Mouse (Mus musculus): Measurements from ENCODE around the gene Ivl. TPM values are rescaled to one million over a fixed set of nuclear protein-coding genes. Genes with fewer than 3 reads are reported as not detected.

The Ivl gene
- not detected for polyA plus RNA-seq (2012; fragmentation: generic; extraction: Trizol)

GRCm38 (mm10) chr3:92573449-92574041, at the start of gene Ivl:
Ivl (minus strand) TSS chr3:92573735.
- H3K79me2 ChIP-seq (ENCODE audit: control insufficient read depth, insufficient read depth) = no peaks in the 10 kb centered on the region
- no peak within 1 kb of the TSS for H3K4me2 ChIP-seq (ENCODE audit: low read depth)
- TF ChIP-seq SRF (IDR thresholded peaks at IDR 0.05; ENCODE audit: control insufficient read depth, insufficient read length, low read depth) = no peak
- no peak for TF ChIP-seq POLR2A (IDR thresholded peaks at IDR 0.05; ENCODE audit: insufficient read length, low read depth)
- H3K4me3 ChIP-seq = no peak within 1 kb of the TSS
- no peaks in the 10 kb centered on the region for H3K27me3 ChIP-seq (ENCODE audit: control insufficient read depth, insufficient read depth, insufficient read length)
- no peaks in the 10 kb centered on the region for H3K36me3 ChIP-seq (ENCODE audit: control insufficient read depth, insufficient read depth)
- no peak within 1 kb of the TSS for H3ac ChIP-seq (ENCODE audit: control insufficient read depth, insufficient read length)

GRCm38 (mm10) chr3:92621560-92621959, 48.0 kb upstream of the Ivl start, which contains the start of gene Lce6a:
Lce6a (minus strand) TSS chr3:92621660.
- TF ChIP-seq TCF3 (IDR thresholded peaks at IDR 0.05; ENCODE audit: insufficient read length, low read depth) (no peak), REST (IDR thresholded peaks at IDR 0.05; ENCODE audit: insufficient read depth, insufficient read length) (no peak), MAX (IDR thresholded peaks at IDR 0.05; ENCODE audit: low read depth) (no peak), POLR2A (IDR thresholded peaks at IDR 0.05; ENCODE audit: insufficient read length, low read depth) (no peak), MYOG (IDR thresholded peaks at IDR 0.05; ENCODE audit: control insufficient read depth in 1 of 3, insufficient read depth in 1 of 3, insufficient read length in 2 of 3, low read depth in 2 of 3) (no peak)
- no peak within 1 kb of the TSS for H3ac ChIP-seq (ENCODE audit: control insufficient read depth, insufficient read length)
- no peaks in the 10 kb centered on the region for H3K36me3 ChIP-seq (ENCODE audit: control insufficient read depth, insufficient read depth)
- no peak within 1 kb of the TSS for H3K4me3 ChIP-seq
- no peaks in the 10 kb centered on the region for H3K79me2 ChIP-seq (ENCODE audit: control insufficient read depth, insufficient read depth)
- H3K4me2 ChIP-seq (ENCODE audit: low read depth) = no peak within 1 kb of the TSS
- no peaks in the 10 kb centered on the region for H3K27me3 ChIP-seq (ENCODE audit: control insufficient read depth, insufficient read depth, insufficient read length)

- no peak overlapping the region for H3ac ChIP-seq (ENCODE audit: control insufficient read depth, insufficient read length)
- H3K27me3 ChIP-seq (ENCODE audit: control insufficient read depth, insufficient read depth, insufficient read length) = no peaks in the 10 kb centered on the region
- no peak for TF ChIP-seq TCF12 (IDR thresholded peaks at IDR 0.05; ENCODE audit: insufficient read depth, poor library complexity, severe bottlenecking)
- TF ChIP-seq SRF (IDR thresholded peaks at IDR 0.05; ENCODE audit: control insufficient read depth, insufficient read length, low read depth) = no peak
- TF ChIP-seq TCF3 (IDR thresholded peaks at IDR 0.05; ENCODE audit: insufficient read length, low read depth) = no peak
- TF ChIP-seq MAX (IDR thresholded peaks at IDR 0.05; ENCODE audit: low read depth) = no peak
- TF ChIP-seq POLR2A (IDR thresholded peaks at IDR 0.05; ENCODE audit: insufficient read length, low read depth) = no peak
- TF ChIP-seq USF1 (IDR thresholded peaks at IDR 0.05; ENCODE audit: low read depth) = no peak
- no peak for TF ChIP-seq E2F4 (IDR thresholded peaks at IDR 0.05; ENCODE audit: insufficient read depth)
- TF ChIP-seq CEBPB (IDR thresholded peaks at IDR 0.05; ENCODE audit: insufficient read depth, poor library complexity, severe bottlenecking) = no peak
- no peak for TF ChIP-seq REST (IDR thresholded peaks at IDR 0.05; ENCODE audit: insufficient read depth, insufficient read length)
- no peak for TF ChIP-seq MYOG (IDR thresholded peaks at IDR 0.05; ENCODE audit: control insufficient read depth in 1 of 3, insufficient read depth in 1 of 3, insufficient read length in 2 of 3, low read depth in 2 of 3)
- no peak for TF ChIP-seq POLR2AphosphoS2 (IDR thresholded peaks at IDR 0.05; ENCODE audit: insufficient read length, low read depth)
- no peak for TF ChIP-seq MYOD1 (IDR thresholded peaks at IDR 0.05; ENCODE audit: control insufficient read depth in 1 of 3, insufficient read length in 2 of 3, low read depth in 2 of 3)
- H3K36me3 ChIP-seq (ENCODE audit: control insufficient read depth, insufficient read depth) = no peaks in the 10 kb centered on the region
- no peaks in the 10 kb centered on the region for H3K79me2 ChIP-seq (ENCODE audit: control insufficient read depth, insufficient read depth)
- H3K4me3 ChIP-seq = no peak overlapping the region
- H3K4me2 ChIP-seq (ENCODE audit: low read depth) = no peak overlapping the region
Measured at GRCm38 (mm10) chr3:92609804-92610203, 36.3 kb upstream of the Ivl start.

GRCm38 (mm10) chr3:92607392-92607791, 33.9 kb upstream of the Ivl start, which contains the start of gene 2210017I01Rik:
2210017I01Rik (minus strand) TSS chr3:92607492.
- H3K79me2 ChIP-seq (ENCODE audit: control insufficient read depth, insufficient read depth) = no peaks in the 10 kb centered on the region
- H3K36me3 ChIP-seq (ENCODE audit: control insufficient read depth, insufficient read depth) = no peaks in the 10 kb centered on the region
- H3ac ChIP-seq (ENCODE audit: control insufficient read depth, insufficient read length) = no peak within 1 kb of the TSS
- TF ChIP-seq REST (IDR thresholded peaks at IDR 0.05; ENCODE audit: insufficient read depth, insufficient read length) = no peak
- TF ChIP-seq CEBPB (IDR thresholded peaks at IDR 0.05; ENCODE audit: insufficient read depth, poor library complexity, severe bottlenecking) = no peak
- no peak for TF ChIP-seq TCF3 (IDR thresholded peaks at IDR 0.05; ENCODE audit: insufficient read length, low read depth)
- TF ChIP-seq E2F4 (IDR thresholded peaks at IDR 0.05; ENCODE audit: insufficient read depth) = no peak
- no peak for TF ChIP-seq MYOD1 (IDR thresholded peaks at IDR 0.05; ENCODE audit: control insufficient read depth in 1 of 3, insufficient read length in 2 of 3, low read depth in 2 of 3)
- no peak for TF ChIP-seq MAX (IDR thresholded peaks at IDR 0.05; ENCODE audit: low read depth)
- TF ChIP-seq SRF (IDR thresholded peaks at IDR 0.05; ENCODE audit: control insufficient read depth, insufficient read length, low read depth) = no peak
- no peak for TF ChIP-seq POLR2A (IDR thresholded peaks at IDR 0.05; ENCODE audit: insufficient read length, low read depth)
- no peak for TF ChIP-seq TCF12 (IDR thresholded peaks at IDR 0.05; ENCODE audit: insufficient read depth, poor library complexity, severe bottlenecking)
- TF ChIP-seq USF1 (IDR thresholded peaks at IDR 0.05; ENCODE audit: low read depth) = no peak
- no peak for TF ChIP-seq POLR2AphosphoS2 (IDR thresholded peaks at IDR 0.05; ENCODE audit: insufficient read length, low read depth)
- no peak for TF ChIP-seq MYOG (IDR thresholded peaks at IDR 0.05; ENCODE audit: control insufficient read depth in 1 of 3, insufficient read depth in 1 of 3, insufficient read length in 2 of 3, low read depth in 2 of 3)
- H3K4me2 ChIP-seq (ENCODE audit: low read depth) = no peak within 1 kb of the TSS
- H3K4me3 ChIP-seq = no peak within 1 kb of the TSS
- H3K27me3 ChIP-seq (ENCODE audit: control insufficient read depth, insufficient read depth, insufficient read length) = no peaks in the 10 kb centered on the region

- TF ChIP-seq CEBPB (IDR thresholded peaks at IDR 0.05; ENCODE audit: insufficient read depth, poor library complexity, severe bottlenecking) (no peak), TCF12 (IDR thresholded peaks at IDR 0.05; ENCODE audit: insufficient read depth, poor library complexity, severe bottlenecking) (no peak), E2F4 (IDR thresholded peaks at IDR 0.05; ENCODE audit: insufficient read depth) (no peak)
- H3ac ChIP-seq (ENCODE audit: control insufficient read depth, insufficient read length) = no peak overlapping the region
- H3K27me3 ChIP-seq (ENCODE audit: control insufficient read depth, insufficient read depth, insufficient read length) = no peaks in the 10 kb centered on the region
Measured at GRCm38 (mm10) chr3:92602169-92602568, 28.6 kb upstream of the Ivl start.

More at GRCm38 (mm10) chr3:92602169-92602568, 28.6 kb upstream of the Ivl start:
- H3K79me2 ChIP-seq (ENCODE audit: control insufficient read depth, insufficient read depth) = no peaks in the 10 kb centered on the region
- H3K4me2 ChIP-seq (ENCODE audit: low read depth) = no peak overlapping the region
- no peak overlapping the region for H3K4me3 ChIP-seq
- no peaks in the 10 kb centered on the region for H3K36me3 ChIP-seq (ENCODE audit: control insufficient read depth, insufficient read depth)

All from myocyte (in vitro differentiated cells).